Mouse (Mus musculus): ENCODE measurements around the gene Nepro. TPM values are rescaled to one million over a fixed set of nuclear protein-coding genes. Genes with fewer than 3 reads are reported as not detected.

Gene Nepro
- polyA plus RNA-seq, 1 experiment, result 3.7 TPM

GRCm38 (mm10) chr16:44693695-44694094 is 30.4 kb upstream of the Nepro start:
- H3K4me3 ChIP-seq (ENCODE audit: control insufficient read depth, low read depth, low read length), result no peak overlapping the region
- H3K27me3 ChIP-seq (ENCODE audit: control insufficient read depth, insufficient read depth, low read length), result no peaks in the 10 kb centered on the region
- H3K4me1 ChIP-seq (ENCODE audit: control insufficient read depth, insufficient read depth, low read length), result no peaks in the 10 kb centered on the region
- H3K27ac ChIP-seq (ENCODE audit: control insufficient read depth, insufficient read depth, low read depth, low read length), result no peak overlapping the region
- no peaks in the 10 kb centered on the region for H3K36me3 ChIP-seq (ENCODE audit: control insufficient read depth, insufficient read depth, low read length)
- no peak for TF ChIP-seq POLR2A (IDR thresholded peaks at IDR 0.05; ENCODE audit: control insufficient read depth, low read depth, low read length)
- no peak for TF ChIP-seq CTCF (IDR thresholded peaks at IDR 0.05; ENCODE audit: control insufficient read depth, insufficient read depth, insufficient replicate concordance, low read depth, low read length)

GRCm38 (mm10) chr16:44695214-44695858 is 28.8 kb upstream of the Nepro start:
- Histone ChIP-seq H3K36me3 (ENCODE audit: control insufficient read depth, insufficient read depth, low read length) (no peaks in the 10 kb centered on the region), H3K4me1 (ENCODE audit: control insufficient read depth, insufficient read depth, low read length) (no peaks in the 10 kb centered on the region), H3K27me3 (ENCODE audit: control insufficient read depth, insufficient read depth, low read length) (no peaks in the 10 kb centered on the region), H3K27ac (ENCODE audit: control insufficient read depth, insufficient read depth, low read depth, low read length) (no peak overlapping the region), H3K4me3 (ENCODE audit: control insufficient read depth, low read depth, low read length) (no peak overlapping the region)
- TF ChIP-seq CTCF (IDR thresholded peaks at IDR 0.05; ENCODE audit: control insufficient read depth, insufficient read depth, insufficient replicate concordance, low read depth, low read length) (no peak), POLR2A (IDR thresholded peaks at IDR 0.05; ENCODE audit: control insufficient read depth, low read depth, low read length) (no peak)

- H3K4me3 ChIP-seq (ENCODE audit: control insufficient read depth, low read depth, low read length), result no peak overlapping the region
- no peaks in the 10 kb centered on the region for H3K36me3 ChIP-seq (ENCODE audit: control insufficient read depth, insufficient read depth, low read length)
- no peaks in the 10 kb centered on the region for H3K4me1 ChIP-seq (ENCODE audit: control insufficient read depth, insufficient read depth, low read length)
- H3K27ac ChIP-seq (ENCODE audit: control insufficient read depth, insufficient read depth, low read depth, low read length), result no peak overlapping the region
- no peaks in the 10 kb centered on the region for H3K27me3 ChIP-seq (ENCODE audit: control insufficient read depth, insufficient read depth, low read length)
- no peak for TF ChIP-seq POLR2A (IDR thresholded peaks at IDR 0.05; ENCODE audit: control insufficient read depth, low read depth, low read length)
- TF ChIP-seq CTCF (IDR thresholded peaks at IDR 0.05; ENCODE audit: control insufficient read depth, insufficient read depth, insufficient replicate concordance, low read depth, low read length), result no peak
Observed at GRCm38 (mm10) chr16:44695859-44696620, 28.1 kb upstream of the Nepro start.

GRCm38 (mm10) chr16:44697473-44698205 is 26.5 kb upstream of the Nepro start:
- no peak overlapping the region for H3K27ac ChIP-seq (ENCODE audit: control insufficient read depth, insufficient read depth, low read depth, low read length)
- no peaks in the 10 kb centered on the region for H3K36me3 ChIP-seq (ENCODE audit: control insufficient read depth, insufficient read depth, low read length)
- no peak for TF ChIP-seq POLR2A (IDR thresholded peaks at IDR 0.05; ENCODE audit: control insufficient read depth, low read depth, low read length)
- TF ChIP-seq CTCF (IDR thresholded peaks at IDR 0.05; ENCODE audit: control insufficient read depth, insufficient read depth, insufficient replicate concordance, low read depth, low read length), result no peak
- H3K27me3 ChIP-seq (ENCODE audit: control insufficient read depth, insufficient read depth, low read length), result no peaks in the 10 kb centered on the region
- no peaks in the 10 kb centered on the region for H3K4me1 ChIP-seq (ENCODE audit: control insufficient read depth, insufficient read depth, low read length)
- no peak overlapping the region for H3K4me3 ChIP-seq (ENCODE audit: control insufficient read depth, low read depth, low read length)

GRCm38 (mm10) chr16:44701155-44701554 is 22.9 kb upstream of the Nepro start:
- Histone ChIP-seq H3K4me1 (ENCODE audit: control insufficient read depth, insufficient read depth, low read length) (no peaks in the 10 kb centered on the region), H3K4me3 (ENCODE audit: control insufficient read depth, low read depth, low read length) (no peak overlapping the region), H3K27me3 (ENCODE audit: control insufficient read depth, insufficient read depth, low read length) (no peaks in the 10 kb centered on the region), H3K27ac (ENCODE audit: control insufficient read depth, insufficient read depth, low read depth, low read length) (no peak overlapping the region), H3K36me3 (ENCODE audit: control insufficient read depth, insufficient read depth, low read length) (no peaks in the 10 kb centered on the region)
- no peak for TF ChIP-seq CTCF (IDR thresholded peaks at IDR 0.05; ENCODE audit: control insufficient read depth, insufficient read depth, insufficient replicate concordance, low read depth, low read length)
- no peak for TF ChIP-seq POLR2A (IDR thresholded peaks at IDR 0.05; ENCODE audit: control insufficient read depth, low read depth, low read length)

GRCm38 (mm10) chr16:44702272-44702671 is 21.8 kb upstream of the Nepro start:
- TF ChIP-seq POLR2A (IDR thresholded peaks at IDR 0.05; ENCODE audit: control insufficient read depth, low read depth, low read length) (no peak), CTCF (IDR thresholded peaks at IDR 0.05; ENCODE audit: control insufficient read depth, insufficient read depth, insufficient replicate concordance, low read depth, low read length) (no peak)
- H3K27me3 ChIP-seq (ENCODE audit: control insufficient read depth, insufficient read depth, low read length), result no peaks in the 10 kb centered on the region
- no peaks in the 10 kb centered on the region for H3K4me1 ChIP-seq (ENCODE audit: control insufficient read depth, insufficient read depth, low read length)
- H3K4me3 ChIP-seq (ENCODE audit: control insufficient read depth, low read depth, low read length), result no peak overlapping the region
- no peak overlapping the region for H3K27ac ChIP-seq (ENCODE audit: control insufficient read depth, insufficient read depth, low read depth, low read length)
- H3K36me3 ChIP-seq (ENCODE audit: control insufficient read depth, insufficient read depth, low read length), result no peaks in the 10 kb centered on the region

- Histone ChIP-seq H3K36me3 (ENCODE audit: control insufficient read depth, insufficient read depth, low read length) (no peaks in the 10 kb centered on the region), H3K27ac (ENCODE audit: control insufficient read depth, insufficient read depth, low read depth, low read length) (no peak overlapping the region), H3K27me3 (ENCODE audit: control insufficient read depth, insufficient read depth, low read length) (no peaks in the 10 kb centered on the region), H3K4me3 (ENCODE audit: control insufficient read depth, low read depth, low read length) (no peak overlapping the region), H3K4me1 (ENCODE audit: control insufficient read depth, insufficient read depth, low read length) (no peaks in the 10 kb centered on the region)
- TF ChIP-seq POLR2A (IDR thresholded peaks at IDR 0.05; ENCODE audit: control insufficient read depth, low read depth, low read length) (no peak), CTCF (IDR thresholded peaks at IDR 0.05; ENCODE audit: control insufficient read depth, insufficient read depth, insufficient replicate concordance, low read depth, low read length) (no peak)
Observed at GRCm38 (mm10) chr16:44703458-44703857, 20.6 kb upstream of the Nepro start.

Data from testis, adult 2 months (tissue).